Mouse (Mus musculus) forebrain, embryonic 12.5 days (tissue): ENCODE results near the gene Ntm. TPM values are rescaled to one million over a fixed set of nuclear protein-coding genes. Genes with fewer than 3 reads are reported as not detected.

Experiments used
- ATAC-seq: fragments of 200-750 bp; cut with Nextera tagmentation; 2 replicates; pipeline ENCODE4 v1.8.0; 2017; ENCODE audit warnings: moderate TSS enrichment; ENCODE audit not compliant: low FRiP score
- H3K27ac ChIP-seq: fragments of 300-500 bp; sonication (generic); 2 replicates; pipeline ENCODE4 v1.5.1; 2016; ENCODE audit warnings: mild to moderate bottlenecking
- H3K27me3 ChIP-seq: fragments of 300-500 bp; sonication (generic); 2 replicates; pipeline ENCODE4 v1.6.1; 2016; ENCODE audit warnings: mild to moderate bottlenecking
- H3K36me3 ChIP-seq: fragments of 300-500 bp; sonication (generic); replicated peaks from 2 replicates; pipeline ENCODE4 v1.6.1; 2016; ENCODE audit warnings: mild to moderate bottlenecking
- H3K4me1 ChIP-seq: fragments of 300-500 bp; sonication (generic); 2 replicates; pipeline ENCODE4 v1.6.1; 2016
- H3K4me2 ChIP-seq: fragments of 300-500 bp; sonication (generic); 2 replicates; pipeline ENCODE4 v1.6.1; 2016; ENCODE audit warnings: mild to moderate bottlenecking, moderate library complexity
- H3K4me3 ChIP-seq: fragments of 300-500 bp; sonication (generic); replicated peaks from 2 replicates; pipeline ENCODE4 v1.5.1; 2016; ENCODE audit warnings: mild to moderate bottlenecking
- H3K9ac ChIP-seq: fragments of 300-500 bp; sonication (generic); 2 replicates; pipeline ENCODE4 v1.6.1; 2016; ENCODE audit warnings: mild to moderate bottlenecking
- H3K9me3 ChIP-seq: fragments of 300-500 bp; sonication (generic); 2 replicates; pipeline ENCODE4 v1.6.1; 2016
- WGBS: fragments of 180-500 bp; shearing (Covaris S2); methylation state at CpG from one replicate; pipeline ENCODE4 v1.1.7; 2016; 5-methylcytosine and 5-hydroxymethylcytosine counted together
- polyA plus RNA-seq: library from polyadenylated mRNA; unstranded; fragments of >200 nt; fragmentation: Nextera tagmentation; extraction: Ambion mirVana; gene quantifications from 2 replicates; pipeline ENCODE4 v1.2.1, GENCODE M21; 2016

Gene Ntm
- polyA plus RNA-seq, 1 experiment from 2014 or later, result 34.6 TPM

DNA sequence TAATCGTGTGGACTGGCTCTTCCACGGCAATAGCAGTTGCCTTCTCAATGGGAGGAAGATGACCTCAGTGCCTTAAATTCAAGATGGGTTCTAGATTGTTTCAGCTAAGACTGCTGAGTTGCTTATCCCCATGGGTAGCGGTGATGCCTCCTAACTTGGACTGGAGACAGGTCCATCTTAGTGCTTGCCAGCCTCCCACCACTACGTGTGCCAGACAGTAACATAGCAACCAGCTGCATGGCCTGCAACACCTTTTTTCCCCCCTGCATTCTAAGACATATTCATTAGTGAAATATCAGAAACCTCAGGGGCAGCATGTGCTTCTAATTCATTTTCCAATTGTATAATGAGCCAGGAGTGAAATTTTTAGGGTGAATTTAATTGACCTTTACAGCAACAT is 498.2 kb downstream of the Ntm start:
- Histone ChIP-seq H3K4me3 (no peak overlapping the region), H3K27me3 (no peaks in the 10 kb centered on the region), H3K4me2 (no peak overlapping the region), H3K36me3 (no peaks in the 10 kb centered on the region), H3K4me1 (no peaks in the 10 kb centered on the region; the same call in 1 of the 2 replicates), H3K9me3 (no peaks in the 10 kb centered on the region), H3K27ac (no peak overlapping the region), H3K9ac (no peak overlapping the region)
- ATAC-seq, result no peak
- WGBS, result 78% methylated on average over 4 of the region's 4 CpGs

DNA sequence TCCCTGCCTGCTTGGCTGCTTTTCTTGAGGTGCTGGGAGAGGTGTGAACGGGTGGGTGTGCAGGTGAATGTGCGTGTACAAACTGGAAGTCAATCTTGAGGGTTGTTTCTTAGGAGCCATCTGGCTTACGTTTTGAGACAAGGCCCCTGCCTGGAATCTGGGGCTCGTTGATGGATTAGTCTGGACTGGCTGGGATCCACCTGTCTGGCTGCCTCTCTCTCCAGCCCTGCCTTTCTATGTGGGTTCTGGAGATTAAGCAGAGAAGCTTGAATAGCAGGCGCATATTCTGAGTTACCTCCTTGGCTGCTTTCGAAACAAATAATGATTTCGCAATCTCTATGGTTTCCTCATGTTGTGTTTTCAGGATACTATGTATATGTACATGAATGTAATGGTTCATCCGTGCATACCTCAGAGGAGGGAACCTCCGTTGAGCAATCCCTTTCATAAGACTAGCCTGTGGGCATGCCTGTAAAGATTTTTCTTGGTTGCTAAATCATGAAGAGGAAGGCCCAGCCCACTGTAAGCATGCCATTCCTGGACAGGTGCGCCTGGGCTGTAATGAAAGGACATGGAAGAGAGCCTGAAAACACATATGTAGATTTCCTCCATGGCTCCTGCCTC is 499.9 kb downstream of the Ntm start:
- Histone ChIP-seq H3K4me1 (peaks cover under 1% of the 10 kb centered on the region), H3K27ac (no peak overlapping the region), H3K9ac (no peak overlapping the region), H3K36me3 (no peaks in the 10 kb centered on the region), H3K4me3 (no peak overlapping the region), H3K9me3 (no peaks in the 10 kb centered on the region), H3K27me3 (no peaks in the 10 kb centered on the region), H3K4me2 (no peak overlapping the region)
- 83% methylated on average over 10 of the region's 10 CpGs for WGBS
- ATAC-seq, result no peak

DNA sequence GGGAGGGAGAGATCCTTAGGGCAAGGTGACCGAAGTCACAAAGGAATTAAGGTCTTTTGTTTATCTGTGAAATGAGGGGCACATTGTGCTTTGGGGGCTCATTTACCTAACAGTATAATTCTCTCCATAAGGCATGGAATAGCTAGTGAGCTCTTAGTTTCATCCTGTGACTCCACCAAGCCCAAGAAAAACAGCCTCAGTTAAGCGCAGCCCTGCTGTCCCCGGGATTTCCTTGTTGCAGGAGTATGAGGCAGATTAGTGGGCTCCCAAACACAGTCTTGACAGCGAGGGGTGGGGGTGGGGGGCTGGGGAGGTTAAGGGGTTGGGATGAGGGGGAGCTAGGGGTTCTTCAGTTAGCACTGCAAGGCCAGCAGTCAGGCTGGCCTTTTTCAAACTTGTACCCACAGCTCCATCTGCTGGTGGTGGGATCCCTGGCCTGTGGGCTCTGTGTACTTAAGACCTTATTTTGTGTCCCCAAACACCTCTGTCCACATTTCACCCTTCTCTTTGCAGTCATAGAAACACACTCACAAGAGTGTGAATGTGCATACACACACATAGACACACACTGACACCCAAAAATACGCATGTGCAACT is 504.9 kb downstream of the Ntm start:
- WGBS, result 9% methylated on average over 5 of the region's 5 CpGs
- Histone ChIP-seq H3K9me3 (no peaks in the 10 kb centered on the region), H3K36me3 (no peaks in the 10 kb centered on the region), H3K27me3 (peaks cover 3% of the 10 kb centered on the region; the same call in 1 of the 2 replicates), H3K4me1 (peaks cover 3% of the 10 kb centered on the region), H3K4me3 (no peak overlapping the region), H3K9ac (no peak overlapping the region), H3K4me2 (no peak overlapping the region), H3K27ac (no peak overlapping the region)
- peak; percentile 73 for ATAC-seq

DNA sequence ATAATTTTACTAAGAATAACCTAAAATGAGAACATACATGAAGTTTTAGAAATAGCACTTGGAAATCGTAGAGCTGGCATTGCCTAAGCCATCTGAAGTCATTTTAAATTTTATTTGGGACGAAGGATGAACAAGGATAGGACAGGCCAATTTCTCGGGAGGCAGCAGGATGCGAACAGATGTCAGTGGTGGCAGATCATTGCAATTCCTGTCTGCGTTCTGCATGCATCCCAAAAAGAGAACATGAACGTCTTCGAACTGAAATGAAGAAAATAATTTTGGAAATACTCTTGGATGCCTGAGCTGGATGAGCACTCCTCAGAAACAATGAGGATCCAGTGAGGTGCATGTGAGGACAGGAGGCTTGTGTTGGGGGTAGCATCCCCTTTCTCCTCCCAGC is 506.9 kb downstream of the Ntm start:
- 86% methylated on average over 7 of the region's 7 CpGs for WGBS
- ATAC-seq, result no peak

DNA sequence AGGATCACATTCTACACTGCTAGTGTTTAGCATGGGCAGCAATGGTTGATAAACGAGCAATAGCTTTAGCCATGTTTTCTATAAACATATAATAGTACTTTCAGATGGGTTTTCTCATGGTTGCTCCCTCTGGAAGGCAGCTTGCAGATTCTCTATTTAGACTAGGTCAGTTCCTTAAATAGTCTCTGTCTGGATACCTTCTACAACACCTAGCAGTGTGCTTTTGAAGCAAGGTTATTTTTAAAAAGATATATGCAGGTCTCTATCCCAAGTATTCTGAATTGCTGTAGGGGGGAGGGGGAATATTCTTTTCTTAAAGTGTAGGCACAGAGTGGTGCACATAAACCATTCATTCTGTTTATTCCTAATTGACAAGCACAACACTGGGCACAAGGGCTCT is 511.7 kb downstream of the Ntm start:
- H3K4me2 ChIP-seq, result no peak overlapping the region

More for the DNA sequence above, 506.9 kb downstream of the Ntm start:
- H3K27me3 ChIP-seq, result peaks cover 3% of the 10 kb centered on the region; the same call in 1 of the 2 replicates
- no peak overlapping the region for H3K4me2 ChIP-seq
- peaks cover 3% of the 10 kb centered on the region for H3K4me1 ChIP-seq
- H3K27ac ChIP-seq, result no peak overlapping the region
- H3K9ac ChIP-seq, result no peak overlapping the region
- H3K9me3 ChIP-seq, result no peaks in the 10 kb centered on the region
- H3K36me3 ChIP-seq, result no peaks in the 10 kb centered on the region
- H3K4me3 ChIP-seq, result no peak overlapping the region

DNA sequence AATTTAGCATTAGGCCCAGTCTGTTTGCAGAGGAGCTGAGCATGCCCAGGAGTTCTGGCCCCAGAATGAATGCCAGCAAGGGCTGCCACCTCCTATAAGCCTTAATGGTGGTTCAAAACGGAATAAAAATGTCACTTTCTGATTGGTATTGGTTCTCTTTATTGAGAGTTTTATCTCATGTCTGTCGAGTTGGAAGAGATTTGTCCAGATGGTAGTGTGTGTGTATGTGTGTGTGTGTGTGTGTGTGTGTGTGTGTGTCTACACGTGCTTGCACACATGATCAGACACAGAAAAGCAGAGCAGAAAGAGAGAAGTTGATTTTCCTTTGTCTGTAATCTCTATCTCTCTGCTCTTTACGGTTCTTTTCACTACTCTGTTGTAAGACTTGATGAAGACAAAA is 518.9 kb downstream of the Ntm start:
- Histone ChIP-seq H3K9ac (no peak overlapping the region), H3K9me3 (no peaks in the 10 kb centered on the region), H3K4me3 (no peak overlapping the region), H3K27me3 (no peaks in the 10 kb centered on the region), H3K27ac (no peak overlapping the region), H3K4me1 (no peaks in the 10 kb centered on the region), H3K4me2 (no peak overlapping the region), H3K36me3 (no peaks in the 10 kb centered on the region)
- 56% methylated on average over 4 of the region's 4 CpGs for WGBS
- ATAC-seq, result no peak

More for the DNA sequence above, 511.7 kb downstream of the Ntm start:
- Histone ChIP-seq H3K9ac (no peak overlapping the region), H3K27me3 (peaks cover 3% of the 10 kb centered on the region; the same call in 1 of the 2 replicates), H3K4me3 (no peak overlapping the region), H3K36me3 (no peaks in the 10 kb centered on the region), H3K9me3 (no peaks in the 10 kb centered on the region), H3K27ac (no peak overlapping the region), H3K4me1 (no peaks in the 10 kb centered on the region)
- WGBS, result 73% methylated on average over 1 of the region's 1 CpGs
- no peak for ATAC-seq

DNA sequence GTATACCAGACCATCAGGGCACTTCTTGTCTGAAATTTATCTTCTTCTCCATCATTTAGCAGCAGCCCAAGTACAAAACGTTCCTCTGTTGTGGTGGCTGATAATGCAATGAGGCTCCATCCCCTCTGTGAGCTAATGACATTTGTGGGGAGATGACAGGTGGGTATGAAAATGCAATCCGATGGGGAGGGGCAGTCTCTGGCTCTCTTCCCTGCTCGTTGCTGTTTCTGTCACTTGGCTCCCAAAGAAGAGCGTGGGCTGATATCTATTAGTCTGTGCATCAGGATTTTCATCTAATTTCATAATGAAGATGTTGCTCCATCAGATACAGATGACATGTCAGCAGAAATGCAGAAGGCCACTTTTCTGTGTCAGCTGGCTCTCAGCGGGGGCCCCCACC is 523.5 kb downstream of the Ntm start:
- Histone ChIP-seq H3K27me3 (peaks cover 4% of the 10 kb centered on the region; the same call in 1 of the 2 replicates), H3K4me2 (no peak overlapping the region), H3K9ac (no peak overlapping the region), H3K9me3 (no peaks in the 10 kb centered on the region), H3K4me3 (no peak overlapping the region), H3K27ac (no peak overlapping the region), H3K36me3 (no peaks in the 10 kb centered on the region), H3K4me1 (peaks cover 8% of the 10 kb centered on the region)
- ATAC-seq, result no peak
- 73% methylated on average over 5 of the region's 5 CpGs for WGBS

DNA sequence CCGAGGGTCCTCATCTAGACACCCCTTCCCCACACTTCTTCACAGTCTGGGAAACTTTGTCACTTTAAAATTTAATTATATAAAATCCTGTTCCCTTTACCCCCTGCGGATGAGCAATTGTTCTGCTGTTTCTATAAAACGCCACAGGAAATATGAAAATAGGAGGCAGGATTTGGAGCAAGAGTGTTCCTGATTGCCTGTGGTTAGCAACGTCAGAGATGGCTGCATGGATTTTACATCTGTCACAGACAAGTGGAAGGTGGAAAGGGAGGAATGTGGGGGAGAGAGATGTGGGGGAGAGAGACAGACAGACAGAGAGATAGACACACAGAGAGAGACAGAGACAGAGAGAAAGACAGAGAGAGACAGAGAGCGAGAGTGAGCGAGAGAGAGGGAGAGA is 528.3 kb downstream of the Ntm start:
- peak overlapping the region; percentile 4; the same call in 1 of the 2 replicates for H3K4me2 ChIP-seq
- H3K27ac ChIP-seq, result no peak overlapping the region
- H3K9me3 ChIP-seq, result no peaks in the 10 kb centered on the region
- 35% methylated on average over 6 of the region's 6 CpGs for WGBS
- no peaks in the 10 kb centered on the region for H3K36me3 ChIP-seq
- no peak overlapping the region for H3K4me3 ChIP-seq
- ATAC-seq, result no peak
- H3K4me1 ChIP-seq, result peaks cover 24% of the 10 kb centered on the region
- peak overlapping the region; percentile 14; the same call in 1 of the 2 replicates for H3K9ac ChIP-seq
- peaks cover 8% of the 10 kb centered on the region for H3K27me3 ChIP-seq

DNA sequence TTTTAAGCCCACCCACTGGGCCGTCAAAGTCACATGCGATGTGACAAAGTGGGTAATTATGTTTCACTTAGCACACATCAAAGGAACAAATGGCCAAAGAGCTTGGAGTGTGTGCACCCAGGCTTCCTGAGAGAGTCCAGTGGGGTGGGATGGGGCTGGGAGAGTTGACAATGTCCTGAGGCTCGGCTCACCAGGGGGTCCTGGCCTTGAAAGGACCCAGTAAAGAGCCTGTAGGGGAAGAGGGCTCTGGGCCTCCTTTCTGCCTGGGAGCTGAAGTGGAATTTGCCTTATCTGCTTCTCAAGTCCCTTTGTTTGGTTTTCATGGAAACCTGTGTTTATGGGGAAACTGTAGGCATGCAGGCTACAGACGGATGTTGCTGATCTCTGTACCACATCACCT is 529.0 kb downstream of the Ntm start:
- Histone ChIP-seq H3K4me3 (no peak overlapping the region), H3K9ac (no peak overlapping the region), H3K27ac (no peak overlapping the region), H3K36me3 (no peaks in the 10 kb centered on the region), H3K27me3 (peaks cover 8% of the 10 kb centered on the region), H3K4me2 (peak overlapping the region; percentile 11; the same call in 1 of the 2 replicates), H3K4me1 (peaks cover 24% of the 10 kb centered on the region), H3K9me3 (no peaks in the 10 kb centered on the region)
- 3% methylated on average over 4 of the region's 4 CpGs for WGBS
- ATAC-seq, result peak; percentile 44; the same call in 1 of the 2 replicates

DNA sequence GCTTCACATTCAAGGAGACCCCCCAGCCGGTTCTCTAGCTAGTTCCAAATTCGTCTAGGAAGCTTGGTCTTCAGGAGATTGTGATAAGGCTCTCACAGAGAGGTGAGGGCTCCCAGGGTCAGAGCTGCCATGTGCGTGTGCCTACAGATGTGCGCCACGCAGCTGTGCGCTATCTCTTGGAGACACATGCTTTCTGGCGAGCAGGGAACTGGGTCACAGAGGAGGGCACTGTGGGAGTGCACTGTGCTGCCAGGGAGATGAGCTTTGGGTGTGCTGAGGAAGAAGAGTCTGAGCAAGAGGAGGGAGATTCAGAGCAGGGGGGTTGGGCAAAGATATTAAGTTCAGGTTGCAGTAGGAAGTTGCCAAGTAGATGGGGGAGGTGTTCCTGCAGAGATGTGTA is 529.8 kb downstream of the Ntm start:
- WGBS, result 54% methylated on average over 7 of the region's 7 CpGs
- no peak overlapping the region for H3K27ac ChIP-seq
- H3K36me3 ChIP-seq, result no peaks in the 10 kb centered on the region
- H3K27me3 ChIP-seq, result peaks cover 4% of the 10 kb centered on the region; the same call in 1 of the 2 replicates
- H3K4me1 ChIP-seq, result peaks cover 24% of the 10 kb centered on the region
- H3K9me3 ChIP-seq, result no peaks in the 10 kb centered on the region
- H3K4me2 ChIP-seq, result no peak overlapping the region
- no peak overlapping the region for H3K9ac ChIP-seq
- no peak for ATAC-seq
- no peak overlapping the region for H3K4me3 ChIP-seq

DNA sequence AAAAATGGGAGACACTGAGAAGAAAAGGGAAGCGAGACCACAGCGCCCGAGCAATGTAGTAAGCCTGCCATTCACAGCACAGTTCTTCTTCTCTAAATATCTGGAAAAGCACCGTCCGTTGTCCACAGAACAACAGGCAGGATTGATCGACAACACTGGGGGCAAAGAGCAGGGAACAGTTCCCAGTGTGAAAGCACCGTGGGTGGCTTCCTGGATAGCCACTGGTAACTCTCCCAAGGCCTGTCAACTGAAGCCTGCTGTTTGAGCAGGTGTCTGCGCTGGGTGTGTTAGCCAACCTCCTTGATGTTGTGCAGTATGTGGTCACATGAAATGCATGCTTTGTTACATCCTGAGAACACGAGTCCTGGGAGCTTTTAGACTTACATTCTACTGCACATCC is 531.4 kb downstream of the Ntm start:
- Histone ChIP-seq H3K4me2 (no peak overlapping the region), H3K9ac (no peak overlapping the region), H3K4me1 (peaks cover 24% of the 10 kb centered on the region), H3K36me3 (no peaks in the 10 kb centered on the region), H3K27me3 (peaks cover 4% of the 10 kb centered on the region; the same call in 1 of the 2 replicates), H3K4me3 (no peak overlapping the region), H3K27ac (no peak overlapping the region), H3K9me3 (no peaks in the 10 kb centered on the region)
- 73% methylated on average over 9 of the region's 9 CpGs for WGBS
- no peak for ATAC-seq

DNA sequence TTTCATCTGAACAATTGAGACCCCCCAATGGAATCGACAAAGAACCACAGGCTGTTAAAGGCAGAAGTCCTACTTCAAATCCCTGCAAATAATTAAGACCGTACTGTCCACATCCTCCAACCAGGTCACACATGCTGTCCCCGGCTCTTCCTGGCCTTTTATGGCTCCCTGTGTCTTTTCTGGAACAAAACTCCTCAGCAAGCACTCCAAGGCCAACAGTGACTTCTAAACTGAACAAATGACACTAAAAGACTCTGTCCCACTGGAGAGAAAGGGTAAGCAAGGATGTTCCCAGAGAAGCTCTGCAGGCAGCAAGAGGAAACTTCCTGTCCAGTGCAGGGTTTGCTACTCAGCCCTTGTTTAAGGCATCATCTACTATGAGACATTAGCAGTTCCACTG is 532.8 kb downstream of the Ntm start:
- Histone ChIP-seq H3K9me3 (no peaks in the 10 kb centered on the region), H3K4me3 (no peak overlapping the region), H3K4me1 (peaks cover 24% of the 10 kb centered on the region), H3K4me2 (no peak overlapping the region), H3K36me3 (no peaks in the 10 kb centered on the region), H3K9ac (no peak overlapping the region), H3K27me3 (peaks cover 4% of the 10 kb centered on the region; the same call in 1 of the 2 replicates), H3K27ac (no peak overlapping the region)
- no peak for ATAC-seq
- WGBS, result 69% methylated on average over 3 of the region's 3 CpGs

DNA sequence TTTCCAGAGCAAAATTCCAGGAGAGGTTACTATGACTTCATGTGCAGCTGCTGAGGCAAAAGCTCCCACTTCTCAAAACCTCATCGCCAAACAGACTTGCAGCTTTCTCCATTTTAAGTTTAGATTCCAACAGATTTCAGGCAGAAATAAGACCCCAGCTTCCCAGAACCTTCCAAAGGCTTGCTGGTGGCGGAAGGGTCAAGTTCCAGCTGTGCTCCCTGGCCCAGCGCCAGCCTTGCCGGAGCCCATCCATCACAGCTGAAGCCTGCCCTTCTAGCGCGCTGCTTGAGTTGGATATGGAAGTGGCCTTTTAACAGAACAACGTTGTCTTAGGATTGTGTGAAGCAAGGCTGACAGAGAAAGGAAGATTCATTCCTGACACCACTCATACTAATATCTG is 534.6 kb downstream of the Ntm start:
- Histone ChIP-seq H3K4me1 (peaks cover 5% of the 10 kb centered on the region), H3K9me3 (no peaks in the 10 kb centered on the region), H3K9ac (no peak overlapping the region), H3K36me3 (no peaks in the 10 kb centered on the region), H3K27me3 (peaks cover 4% of the 10 kb centered on the region; the same call in 1 of the 2 replicates), H3K4me2 (no peak overlapping the region), H3K27ac (no peak overlapping the region), H3K4me3 (no peak overlapping the region)
- WGBS, result 47% methylated on average over 7 of the region's 7 CpGs
- ATAC-seq, result no peak
